Mouse (Mus musculus): Measurements from ENCODE around the gene Gm16867. TPM values are rescaled to one million over a fixed set of nuclear protein-coding genes. Genes with fewer than 3 reads are reported as not detected.
"Not testable (repeated sequence)": the region's sequence is repeated elsewhere in the genome, so short reads cannot be mapped to it uniquely, and the experiment has no call there.

Gene Gm16867
- total RNA-seq, 2 experiments from 2014 or later: 9.9 to 10.3 TPM

GRCm38 (mm10) chr14:69467612-69468366 lies 35.4 kb downstream of the Gm16867 start:
- DNase-seq (ENCODE audit: low spot score in 2 of 2): not testable (repeated sequence)

GRCm38 (mm10) chr14:69464465-69464864 lies 38.7 kb downstream of the Gm16867 start:
- not testable (repeated sequence) for DNase-seq (ENCODE audit: low spot score in 2 of 2)

GRCm38 (mm10) chr14:69457691-69458090 lies 45.5 kb downstream of the Gm16867 start:
- not testable (repeated sequence) for DNase-seq (ENCODE audit: low spot score in 2 of 2)

- not testable (repeated sequence) for DNase-seq (ENCODE audit: low spot score in 2 of 2)
Observed at GRCm38 (mm10) chr14:69454640-69455039, 48.5 kb downstream of the Gm16867 start.

- not testable (repeated sequence) for DNase-seq (ENCODE audit: low spot score in 2 of 2)
Observed at GRCm38 (mm10) chr14:69448845-69449244, 54.3 kb downstream of the Gm16867 start.

GRCm38 (mm10) chr14:69447006-69447405 lies 56.2 kb downstream of the Gm16867 start:
- DNase-seq (ENCODE audit: low spot score in 2 of 2): not testable (repeated sequence)

- DNase-seq (ENCODE audit: low spot score in 2 of 2): not testable (repeated sequence)
Observed at GRCm38 (mm10) chr14:69443092-69443692, 60.0 kb downstream of the Gm16867 start.

GRCm38 (mm10) chr14:69440955-69441354 lies 62.2 kb downstream of the Gm16867 start:
- not testable (repeated sequence) for DNase-seq (ENCODE audit: low spot score in 2 of 2)

GRCm38 (mm10) chr14:69438678-69439214 lies 64.4 kb downstream of the Gm16867 start:
- not testable (repeated sequence) for DNase-seq (ENCODE audit: low spot score in 2 of 2)

GRCm38 (mm10) chr14:69421003-69421402 lies 82.2 kb downstream of the Gm16867 start:
- DNase-seq (ENCODE audit: low spot score in 2 of 2): not testable (repeated sequence)

- not testable (repeated sequence) for DNase-seq (ENCODE audit: low spot score in 2 of 2)
Observed at GRCm38 (mm10) chr14:69417545-69417944, 85.6 kb downstream of the Gm16867 start.

Other genes with a start within 250 kb of the Gm16867 start
- not detected for gene Synb, start 209.1 kb downstream of the Gm16867 start, total RNA-seq (2021)
- not detected for gene Gm27179, start 9.2 kb upstream of the Gm16867 start, total RNA-seq (2021)
- 10 to 100 TPM; 56.3 to 64.8 TPM for gene Entpd4b, start 52.1 kb upstream of the Gm16867 start, total RNA-seq (2021)

All from adrenal gland, adult 18-20 months (tissue).